Mouse (Mus musculus): ENCODE measurements at regions not wholly inside any gene's neighbourhood (a gene's known extent, or its start where the extent isn't known, plus 50 kb on each side); places are given as distances from the start of the nearest gene placed in this dataset.

- no peaks in the 10 kb centered on the region for H3K4me1 ChIP-seq
- ATAC-seq (ENCODE audit: low FRiP score), result no peak
- no peak overlapping the region for H3K27ac ChIP-seq
- no peak overlapping the region for H3K9ac ChIP-seq
- no peaks in the 10 kb centered on the region for H3K27me3 ChIP-seq
- 84% methylated on average over 4 of the region's 4 CpGs for WGBS
- no peaks in the 10 kb centered on the region for H3K9me3 ChIP-seq
- H3K4me3 ChIP-seq (replicated peaks), result no peak overlapping the region
- H3K4me2 ChIP-seq, result no peak overlapping the region
- H3K36me3 ChIP-seq (replicated peaks), result no peaks in the 10 kb centered on the region
Measured at GRCm38 (mm10) chr15:27224512-27224850, 242.0 kb upstream of the Ank start.

- ATAC-seq (ENCODE audit: low FRiP score), result no peak
- H3K9ac ChIP-seq, result no peak overlapping the region
- no peaks in the 10 kb centered on the region for H3K27me3 ChIP-seq
- 79% methylated on average over 5 of the region's 5 CpGs for WGBS
- H3K4me3 ChIP-seq (replicated peaks), result no peak overlapping the region
- H3K36me3 ChIP-seq (replicated peaks), result no peaks in the 10 kb centered on the region
- H3K27ac ChIP-seq, result no peak overlapping the region
- H3K4me1 ChIP-seq, result no peaks in the 10 kb centered on the region
- H3K4me2 ChIP-seq, result no peak overlapping the region
- H3K9me3 ChIP-seq, result no peaks in the 10 kb centered on the region
Measured at GRCm38 (mm10) chr15:27232804-27233203, 233.7 kb upstream of the Ank start.

- Histone ChIP-seq H3K9me3 (no peaks in the 10 kb centered on the region), H3K9ac (no peak overlapping the region), H3K4me2 (no peak overlapping the region), H3K36me3 (replicated peaks) (no peaks in the 10 kb centered on the region), H3K27ac (no peak overlapping the region), H3K27me3 (no peaks in the 10 kb centered on the region), H3K4me1 (no peaks in the 10 kb centered on the region), H3K4me3 (replicated peaks) (no peak overlapping the region)
- WGBS, result 20% methylated on average over 4 of the region's 4 CpGs
- peak; percentile 58; the same call in 1 of the 2 replicates for ATAC-seq (ENCODE audit: low FRiP score)
Measured at GRCm38 (mm10) chr15:27234770-27235169, 231.7 kb upstream of the Ank start.

- no peak overlapping the region for H3K4me2 ChIP-seq
- H3K27me3 ChIP-seq, result no peaks in the 10 kb centered on the region
- no peaks in the 10 kb centered on the region for H3K9me3 ChIP-seq
- no peak overlapping the region for H3K4me3 ChIP-seq (replicated peaks)
- no peaks in the 10 kb centered on the region for H3K4me1 ChIP-seq
- no peaks in the 10 kb centered on the region for H3K36me3 ChIP-seq (replicated peaks)
- no peak for ATAC-seq (ENCODE audit: low FRiP score)
- WGBS, result 82% methylated on average over 1 of the region's 1 CpGs
- no peak overlapping the region for H3K27ac ChIP-seq
- H3K9ac ChIP-seq, result no peak overlapping the region
Measured at GRCm38 (mm10) chr15:27238301-27238700, 228.2 kb upstream of the Ank start.

- Histone ChIP-seq H3K27ac (no peak overlapping the region), H3K4me3 (replicated peaks) (no peak overlapping the region), H3K4me2 (no peak overlapping the region), H3K9me3 (no peaks in the 10 kb centered on the region), H3K27me3 (no peaks in the 10 kb centered on the region), H3K9ac (no peak overlapping the region), H3K36me3 (replicated peaks) (no peaks in the 10 kb centered on the region), H3K4me1 (no peaks in the 10 kb centered on the region)
- WGBS, result 86% methylated on average over 3 of the region's 3 CpGs
- no peak for ATAC-seq (ENCODE audit: low FRiP score)
Measured at GRCm38 (mm10) chr15:27246302-27246701, 220.2 kb upstream of the Ank start.

GRCm38 (mm10) chr15:27258984-27259853 lies 207.3 kb upstream of the Ank start:
- no peaks in the 10 kb centered on the region for H3K27me3 ChIP-seq
- H3K9me3 ChIP-seq, result no peaks in the 10 kb centered on the region
- H3K9ac ChIP-seq, result no peak overlapping the region
- H3K4me1 ChIP-seq, result no peaks in the 10 kb centered on the region
- H3K4me2 ChIP-seq, result no peak overlapping the region
- H3K4me3 ChIP-seq (replicated peaks), result no peak overlapping the region
- H3K36me3 ChIP-seq (replicated peaks), result no peaks in the 10 kb centered on the region
- WGBS, result 88% methylated on average over 6 of the region's 6 CpGs
- no peak overlapping the region for H3K27ac ChIP-seq
- ATAC-seq (ENCODE audit: low FRiP score), result no peak

- Histone ChIP-seq H3K4me3 (replicated peaks) (no peak overlapping the region), H3K9me3 (no peaks in the 10 kb centered on the region), H3K36me3 (replicated peaks) (no peaks in the 10 kb centered on the region), H3K4me2 (no peak overlapping the region), H3K4me1 (no peaks in the 10 kb centered on the region), H3K27me3 (no peaks in the 10 kb centered on the region), H3K27ac (no peak overlapping the region), H3K9ac (no peak overlapping the region)
- WGBS, result 91% methylated on average over 2 of the region's 2 CpGs
- no peak for ATAC-seq (ENCODE audit: low FRiP score)
Measured at GRCm38 (mm10) chr15:27259854-27260191, 206.7 kb upstream of the Ank start.

GRCm38 (mm10) chr15:27270203-27270602 lies 196.3 kb upstream of the Ank start:
- no peak overlapping the region for H3K27ac ChIP-seq
- H3K9ac ChIP-seq, result no peak overlapping the region
- no peaks in the 10 kb centered on the region for H3K27me3 ChIP-seq
- H3K9me3 ChIP-seq, result no peaks in the 10 kb centered on the region
- H3K4me2 ChIP-seq, result no peak overlapping the region
- 90% methylated on average over 2 of the region's 2 CpGs for WGBS
- ATAC-seq (ENCODE audit: low FRiP score), result no peak
- H3K4me3 ChIP-seq (replicated peaks), result no peak overlapping the region
- no peaks in the 10 kb centered on the region for H3K4me1 ChIP-seq
- no peaks in the 10 kb centered on the region for H3K36me3 ChIP-seq (replicated peaks)

GRCm38 (mm10) chr15:27282279-27282678 lies 184.2 kb upstream of the Ank start:
- no peaks in the 10 kb centered on the region for H3K4me1 ChIP-seq
- H3K27ac ChIP-seq, result no peak overlapping the region
- H3K4me2 ChIP-seq, result no peak overlapping the region
- no peak overlapping the region for H3K4me3 ChIP-seq (replicated peaks)
- WGBS, result 92% methylated on average over 1 of the region's 1 CpGs
- no peaks in the 10 kb centered on the region for H3K27me3 ChIP-seq
- no peak for ATAC-seq (ENCODE audit: low FRiP score)
- H3K36me3 ChIP-seq (replicated peaks), result no peaks in the 10 kb centered on the region
- H3K9me3 ChIP-seq, result 0 out of 2 replicates have a peak, but pooled peaks cover 8% of the 10 kb centered on the region
- H3K9ac ChIP-seq, result no peak overlapping the region

GRCm38 (mm10) chr15:27303856-27304255 lies 162.6 kb upstream of the Ank start:
- Histone ChIP-seq H3K9me3 (no peaks in the 10 kb centered on the region), H3K4me1 (no peaks in the 10 kb centered on the region), H3K27me3 (no peaks in the 10 kb centered on the region), H3K4me3 (replicated peaks) (no peak overlapping the region), H3K9ac (no peak overlapping the region), H3K4me2 (no peak overlapping the region), H3K27ac (no peak overlapping the region), H3K36me3 (replicated peaks) (no peaks in the 10 kb centered on the region)
- no peak for ATAC-seq (ENCODE audit: low FRiP score)
- WGBS, result 78% methylated on average over 4 of the region's 4 CpGs

- Histone ChIP-seq H3K4me2 (no peak overlapping the region), H3K4me3 (replicated peaks) (no peak overlapping the region), H3K9me3 (no peaks in the 10 kb centered on the region), H3K9ac (no peak overlapping the region), H3K27ac (no peak overlapping the region), H3K4me1 (no peaks in the 10 kb centered on the region), H3K27me3 (no peaks in the 10 kb centered on the region), H3K36me3 (replicated peaks) (no peaks in the 10 kb centered on the region)
- WGBS, result 62% methylated on average over 7 of the region's 7 CpGs
- peak; percentile 57; the same call in 1 of the 2 replicates for ATAC-seq (ENCODE audit: low FRiP score)
Measured at GRCm38 (mm10) chr15:27304256-27304655, 162.2 kb upstream of the Ank start.

GRCm38 (mm10) chr15:27305035-27305434 lies 161.4 kb upstream of the Ank start:
- Histone ChIP-seq H3K4me3 (replicated peaks) (no peak overlapping the region), H3K9me3 (no peaks in the 10 kb centered on the region), H3K36me3 (replicated peaks) (no peaks in the 10 kb centered on the region), H3K9ac (no peak overlapping the region), H3K27ac (no peak overlapping the region), H3K4me1 (no peaks in the 10 kb centered on the region), H3K27me3 (no peaks in the 10 kb centered on the region), H3K4me2 (no peak overlapping the region)
- no peak for ATAC-seq (ENCODE audit: low FRiP score)
- WGBS, result 94% methylated on average over 4 of the region's 4 CpGs

GRCm38 (mm10) chr15:27308639-27309038 lies 157.8 kb upstream of the Ank start:
- H3K27ac ChIP-seq, result no peak overlapping the region
- no peaks in the 10 kb centered on the region for H3K9me3 ChIP-seq
- WGBS, result 76% methylated on average over 4 of the region's 4 CpGs
- H3K4me2 ChIP-seq, result no peak overlapping the region
- no peaks in the 10 kb centered on the region for H3K27me3 ChIP-seq
- H3K9ac ChIP-seq, result no peak overlapping the region
- no peak for ATAC-seq (ENCODE audit: low FRiP score)
- no peaks in the 10 kb centered on the region for H3K36me3 ChIP-seq (replicated peaks)
- no peak overlapping the region for H3K4me3 ChIP-seq (replicated peaks)
- H3K4me1 ChIP-seq, result no peaks in the 10 kb centered on the region
